Mouse (Mus musculus) limb, embryonic 13.5 days (tissue): ENCODE results near the gene Hadhb. TPM values are rescaled to one million over a fixed set of nuclear protein-coding genes. Genes with fewer than 3 reads are reported as not detected.
"Not testable (repeated sequence)": the region's sequence is repeated elsewhere in the genome, so short reads cannot be mapped to it uniquely, and the experiment has no call there.

Experiments
- ATAC-seq: fragments of 200-750 bp; cut with Nextera tagmentation; 2 replicates; pipeline ENCODE4 v1.8.0; 2017; ENCODE audit warnings: low read depth, moderate number of reproducible peaks, moderate TSS enrichment; ENCODE audit not compliant: low FRiP score
- H3K27ac ChIP-seq: fragments of 300-500 bp; sonication (generic); 2 replicates; pipeline ENCODE4 v1.5.1; 2015; ENCODE audit warnings: inconsistent platforms, mild to moderate bottlenecking, moderate library complexity
- H3K27me3 ChIP-seq: fragments of 300-500 bp; sonication (generic); 2 replicates; pipeline ENCODE4 v1.6.1; 2015; ENCODE audit warnings: mild to moderate bottlenecking, inconsistent platforms
- H3K36me3 ChIP-seq: fragments of 300-500 bp; sonication (generic); 2 replicates; pipeline ENCODE4 v1.6.1; 2015; ENCODE audit warnings: inconsistent platforms, mild to moderate bottlenecking, moderate library complexity
- H3K4me1 ChIP-seq: fragments of 300-500 bp; sonication (generic); 2 replicates; pipeline ENCODE4 v1.6.1; 2015; ENCODE audit warnings: inconsistent platforms
- H3K4me2 ChIP-seq: fragments of 300-500 bp; sonication (generic); replicated peaks from 2 replicates; pipeline ENCODE4 v1.6.1; 2015; ENCODE audit warnings: inconsistent platforms, mild to moderate bottlenecking, moderate library complexity
- H3K4me3 ChIP-seq: fragments of 300-500 bp; sonication (generic); 2 replicates; pipeline ENCODE4 v1.5.1; 2015; ENCODE audit warnings: moderate library complexity, mild to moderate bottlenecking, inconsistent platforms
- H3K9ac ChIP-seq: fragments of 300-500 bp; sonication (generic); 2 replicates; pipeline ENCODE4 v1.6.1; 2015; ENCODE audit warnings: mild to moderate bottlenecking, inconsistent platforms
- H3K9me3 ChIP-seq: fragments of 300-500 bp; sonication (generic); 2 replicates; pipeline ENCODE4 v1.6.1; 2016; ENCODE audit warnings: inconsistent platforms
- WGBS: fragments of 180-500 bp; shearing (Covaris S2); methylation state at CpG from one replicate; pipeline ENCODE4 v1.1.7; 2015; 5-methylcytosine and 5-hydroxymethylcytosine counted together
- polyA plus RNA-seq: library from polyadenylated mRNA; unstranded; fragments of >200 nt; fragmentation: Nextera tagmentation; extraction: Ambion mirVana; gene quantifications from 2 replicates; pipeline ENCODE4 v1.2.1, GENCODE M21; 2015

The Hadhb gene
- polyA plus RNA-seq, 1 experiment from 2014 or later = 134 TPM

GRCm38 (mm10) chr5:30201521-30201920 is 46.5 kb downstream of the Hadhb start:
- ATAC-seq = no peak
- H3K36me3 ChIP-seq = no peaks in the 10 kb centered on the region
- 57% methylated on average over 5 of the region's 5 CpGs for WGBS

DNA sequence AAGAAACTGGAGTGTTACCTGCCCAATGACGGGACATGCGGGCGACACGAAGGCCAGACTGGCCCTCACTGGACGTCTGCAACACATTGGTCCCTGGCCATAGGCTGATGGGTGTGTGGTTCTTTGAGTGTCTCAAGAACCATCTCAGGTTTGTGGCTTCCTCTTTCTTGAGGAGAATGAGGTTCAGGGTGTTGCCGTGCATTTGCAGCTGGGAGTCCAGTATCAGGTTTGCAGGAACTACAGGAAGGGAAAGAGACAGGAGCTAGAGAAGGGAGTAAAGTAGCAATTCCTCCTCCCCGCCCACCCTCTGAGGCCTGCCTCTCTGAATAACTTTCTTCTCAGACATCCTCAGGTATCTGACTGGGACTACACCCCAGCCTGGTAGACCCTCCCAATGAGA is 47.2 kb downstream of the Hadhb start:
- Histone ChIP-seq H3K9me3 (no peaks in the 10 kb centered on the region), H3K4me2 (no peak overlapping the region), H3K36me3 (no peaks in the 10 kb centered on the region), H3K27me3 (no peaks in the 10 kb centered on the region), H3K27ac (no peak overlapping the region), H3K4me3 (no peak overlapping the region), H3K9ac (no peak overlapping the region), H3K4me1 (peaks cover 4% of the 10 kb centered on the region; the same call in 1 of the 2 replicates)
- 86% methylated on average over 7 of the region's 7 CpGs for WGBS
- ATAC-seq = no peak

More at GRCm38 (mm10) chr5:30201521-30201920, 46.5 kb downstream of the Hadhb start:
- no peak overlapping the region for H3K27ac ChIP-seq
- H3K9ac ChIP-seq = no peak overlapping the region
- H3K27me3 ChIP-seq = no peaks in the 10 kb centered on the region
- no peak overlapping the region for H3K4me3 ChIP-seq
- H3K9me3 ChIP-seq = no peaks in the 10 kb centered on the region
- no peak overlapping the region for H3K4me2 ChIP-seq
- H3K4me1 ChIP-seq = peaks cover 4% of the 10 kb centered on the region; the same call in 1 of the 2 replicates

DNA sequence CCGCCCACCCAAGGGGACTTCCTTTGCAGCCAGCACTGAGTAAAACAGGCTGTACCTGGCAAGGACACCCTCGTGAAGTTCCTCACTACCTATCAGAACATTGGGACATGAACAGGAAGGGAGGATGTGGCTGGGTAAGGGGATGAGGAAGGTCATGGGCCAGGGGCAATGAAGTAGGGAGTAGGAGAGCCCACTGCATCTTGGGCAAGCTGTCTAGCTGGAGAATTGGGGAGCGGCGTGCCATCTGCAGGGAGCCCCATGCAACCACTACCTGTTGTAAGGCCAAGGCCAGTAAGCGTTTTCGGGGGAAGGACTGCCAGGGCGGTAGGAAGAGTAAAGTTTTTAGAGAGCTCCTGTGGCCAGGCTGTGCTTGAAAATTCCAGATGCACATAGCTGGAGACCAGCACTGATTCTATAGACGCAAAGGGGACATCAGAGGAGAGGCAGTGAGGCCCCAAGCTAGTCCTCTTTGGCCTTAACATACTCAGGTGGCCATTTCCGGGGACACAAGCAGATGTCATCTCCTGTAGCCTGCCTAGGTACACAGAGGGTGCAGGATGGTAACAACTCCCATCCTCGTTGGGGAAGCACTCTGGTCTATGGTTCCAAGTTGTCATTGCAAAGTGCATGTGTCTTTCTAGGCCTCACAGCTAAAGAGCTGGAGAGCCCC is 48.3 kb downstream of the Hadhb start:
- H3K27ac ChIP-seq = no peak overlapping the region
- H3K4me2 ChIP-seq = no peak overlapping the region
- no peaks in the 10 kb centered on the region for H3K9me3 ChIP-seq
- no peaks in the 10 kb centered on the region for H3K27me3 ChIP-seq
- ATAC-seq = no peak
- no peak overlapping the region for H3K9ac ChIP-seq
- WGBS = 80% methylated on average over 10 of the region's 10 CpGs
- peaks cover 4% of the 10 kb centered on the region; the same call in 1 of the 2 replicates for H3K4me1 ChIP-seq
- no peak overlapping the region for H3K4me3 ChIP-seq
- H3K36me3 ChIP-seq = no peaks in the 10 kb centered on the region

DNA sequence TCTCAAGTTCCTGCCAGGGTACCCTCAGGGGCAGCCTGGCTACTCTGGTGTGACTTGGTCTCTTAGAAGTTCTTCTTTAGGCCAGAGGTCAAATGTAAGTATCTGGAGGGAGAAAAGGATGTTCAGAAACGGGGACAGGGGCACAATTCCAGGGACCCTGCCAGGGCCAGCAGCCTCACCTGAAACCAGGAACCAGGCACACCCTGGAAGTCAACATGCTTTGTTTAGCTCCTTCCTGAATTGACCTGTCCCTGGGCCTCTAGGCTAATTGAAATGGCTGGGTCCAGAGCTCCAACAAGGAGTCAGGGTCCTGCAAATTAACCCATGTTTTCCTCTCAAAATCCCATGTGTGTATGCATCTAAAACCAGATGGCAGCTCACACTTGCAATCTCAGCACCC is 49.4 kb downstream of the Hadhb start:
- peaks cover 4% of the 10 kb centered on the region; the same call in 1 of the 2 replicates for H3K4me1 ChIP-seq
- H3K9ac ChIP-seq = no peak overlapping the region
- no peaks in the 10 kb centered on the region for H3K36me3 ChIP-seq
- H3K9me3 ChIP-seq = no peaks in the 10 kb centered on the region
- no peak overlapping the region for H3K27ac ChIP-seq
- ATAC-seq = no peak
- H3K4me3 ChIP-seq = no peak overlapping the region
- no peaks in the 10 kb centered on the region for H3K27me3 ChIP-seq
- no peak overlapping the region for H3K4me2 ChIP-seq
- WGBS = 50% methylated on average over 1 of the region's 1 CpGs

DNA sequence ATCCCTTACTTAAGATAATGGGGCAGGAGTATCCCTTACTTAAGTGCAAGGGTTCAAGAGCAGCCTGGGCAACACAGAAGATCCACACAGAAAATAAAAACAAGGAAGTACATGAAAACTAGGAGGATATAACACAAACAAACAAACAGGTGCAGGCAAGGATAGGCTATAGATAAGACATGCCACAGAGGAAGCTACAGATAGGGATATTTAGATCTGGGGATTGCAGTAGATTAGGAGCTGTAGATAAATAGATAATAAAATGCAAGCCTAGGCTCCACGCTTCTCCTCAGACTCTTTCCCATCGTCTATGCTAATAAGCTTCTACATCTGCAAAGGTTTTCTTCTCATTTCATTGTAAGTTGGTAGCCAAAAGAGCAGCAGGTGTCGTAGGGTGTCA is 50.0 kb downstream of the Hadhb start:
- H3K27me3 ChIP-seq = no peaks in the 10 kb centered on the region
- no peaks in the 10 kb centered on the region for H3K36me3 ChIP-seq
- peaks cover 4% of the 10 kb centered on the region; the same call in 1 of the 2 replicates for H3K4me1 ChIP-seq
- no peak overlapping the region for H3K9ac ChIP-seq
- H3K27ac ChIP-seq = no peak overlapping the region
- H3K9me3 ChIP-seq = no peaks in the 10 kb centered on the region
- no peak for ATAC-seq
- H3K4me2 ChIP-seq = no peak overlapping the region
- H3K4me3 ChIP-seq = no peak overlapping the region
- 65% methylated on average over 3 of the region's 3 CpGs for WGBS

- peaks cover 4% of the 10 kb centered on the region; the same call in 1 of the 2 replicates for H3K4me1 ChIP-seq
- 17% methylated on average over 5 of the region's 5 CpGs for WGBS
- no peaks in the 10 kb centered on the region for H3K9me3 ChIP-seq
- no peak within 1 kb of the TSS for H3K27ac ChIP-seq
- no peaks in the 10 kb centered on the region for H3K27me3 ChIP-seq
- H3K4me2 ChIP-seq = no peak within 1 kb of the TSS
- H3K9ac ChIP-seq = no peak within 1 kb of the TSS
- ATAC-seq = no peak; the same call in 1 of the 2 replicates
- H3K36me3 ChIP-seq = no peaks in the 10 kb centered on the region
- H3K4me3 ChIP-seq = no peak within 1 kb of the TSS
These were observed 50.4 kb downstream of the Hadhb start, which contains the start of gene Adgrf3 for GRCm38 (mm10) chr5:30205493-30205892. Adgrf3 (minus strand) TSS chr5:30205722.

GRCm38 (mm10) chr5:30207276-30207675 is 52.2 kb downstream of the Hadhb start:
- H3K4me3 ChIP-seq = no peak overlapping the region
- ATAC-seq = no peak
- no peak overlapping the region for H3K4me2 ChIP-seq
- no peak overlapping the region for H3K27ac ChIP-seq
- H3K9me3 ChIP-seq = no peaks in the 10 kb centered on the region
- no peaks in the 10 kb centered on the region for H3K27me3 ChIP-seq
- peaks cover 4% of the 10 kb centered on the region; the same call in 1 of the 2 replicates for H3K4me1 ChIP-seq
- no peak overlapping the region for H3K9ac ChIP-seq
- no peaks in the 10 kb centered on the region for H3K36me3 ChIP-seq
- 67% methylated on average over 6 of the region's 6 CpGs for WGBS

DNA sequence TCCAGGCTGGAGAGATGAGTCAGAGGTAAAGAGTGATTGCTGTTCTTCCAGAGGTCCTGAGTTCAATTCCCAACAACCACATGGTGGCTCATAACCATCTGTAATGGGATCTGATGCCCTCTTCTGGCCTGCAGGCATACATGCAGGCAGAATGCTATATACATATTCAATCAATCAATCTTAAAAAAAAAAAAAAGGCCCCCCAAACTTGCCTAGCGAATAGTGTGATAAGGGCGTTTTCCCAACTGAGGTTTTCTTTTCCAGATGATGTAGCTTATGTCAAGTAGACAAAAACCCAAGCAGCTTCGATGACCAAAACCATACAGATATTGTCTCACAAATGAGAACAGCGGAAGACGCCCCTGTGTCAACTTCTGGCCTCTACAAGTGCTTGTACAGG is 55.7 kb downstream of the Hadhb start:
- H3K9ac ChIP-seq, H3K27me3 ChIP-seq, H3K9me3 ChIP-seq, H3K27ac ChIP-seq, H3K4me2 ChIP-seq, H3K4me3 ChIP-seq, H3K4me1 ChIP-seq, H3K36me3 ChIP-seq, ATAC-seq: not testable (repeated sequence)
- WGBS = 91% methylated on average over 5 of the region's 5 CpGs

GRCm38 (mm10) chr5:30214889-30215288 is 59.8 kb downstream of the Hadhb start:
- Histone ChIP-seq H3K27me3 (no peaks in the 10 kb centered on the region), H3K9me3 (no peaks in the 10 kb centered on the region), H3K27ac (no peak overlapping the region), H3K4me1 (no peaks in the 10 kb centered on the region), H3K9ac (no peak overlapping the region), H3K4me2 (no peak overlapping the region), H3K36me3 (no peaks in the 10 kb centered on the region), H3K4me3 (no peak overlapping the region)
- ATAC-seq = no peak
- 11% methylated on average over 4 of the region's 4 CpGs for WGBS

DNA sequence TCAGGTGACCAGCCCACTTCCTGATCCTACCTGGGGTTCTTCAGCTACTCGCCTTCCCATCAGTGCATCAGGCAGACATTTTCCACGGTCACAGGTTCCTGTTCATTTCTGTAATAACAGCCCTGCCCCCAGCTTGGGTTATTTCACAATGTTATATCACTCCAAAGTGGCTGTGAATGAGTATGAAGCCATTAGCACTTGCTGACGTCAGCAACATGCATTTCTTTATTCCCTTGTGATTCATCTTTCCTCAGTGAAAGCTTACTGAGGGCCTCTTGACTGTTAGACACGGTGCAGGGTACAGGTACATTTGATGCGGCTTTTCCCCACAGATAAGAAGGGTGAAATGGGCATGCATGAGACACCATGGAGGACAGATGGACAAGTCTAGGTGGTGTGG is 60.9 kb downstream of the Hadhb start:
- H3K27ac ChIP-seq = no peak overlapping the region
- no peak overlapping the region for H3K9ac ChIP-seq
- H3K4me3 ChIP-seq = no peak overlapping the region
- 75% methylated on average over 5 of the region's 5 CpGs for WGBS
- no peaks in the 10 kb centered on the region for H3K36me3 ChIP-seq
- no peaks in the 10 kb centered on the region for H3K9me3 ChIP-seq
- no peak for ATAC-seq
- no peaks in the 10 kb centered on the region for H3K4me1 ChIP-seq
- no peaks in the 10 kb centered on the region for H3K27me3 ChIP-seq
- no peak overlapping the region for H3K4me2 ChIP-seq

DNA sequence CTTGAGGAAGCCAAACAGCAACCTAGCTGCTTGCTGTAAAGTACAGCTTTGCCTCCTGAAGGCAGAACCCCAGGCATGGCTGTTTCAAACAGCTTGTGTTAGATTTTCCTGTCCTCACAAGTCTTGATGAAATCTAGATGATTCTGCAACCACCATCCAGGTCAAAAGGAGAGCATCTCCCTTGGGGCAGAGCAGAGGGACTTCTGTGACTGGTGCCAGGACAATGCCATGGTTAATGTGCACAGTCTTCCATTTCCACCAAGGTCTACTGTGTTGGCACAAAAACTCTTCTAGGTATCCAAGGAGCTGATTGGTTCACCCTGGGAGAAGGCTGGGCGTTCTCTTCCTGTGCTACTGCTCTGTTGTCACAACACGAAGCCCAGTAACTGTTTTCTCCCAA is 64.7 kb downstream of the Hadhb start:
- ATAC-seq = no peak
- H3K27me3 ChIP-seq = no peaks in the 10 kb centered on the region

DNA sequence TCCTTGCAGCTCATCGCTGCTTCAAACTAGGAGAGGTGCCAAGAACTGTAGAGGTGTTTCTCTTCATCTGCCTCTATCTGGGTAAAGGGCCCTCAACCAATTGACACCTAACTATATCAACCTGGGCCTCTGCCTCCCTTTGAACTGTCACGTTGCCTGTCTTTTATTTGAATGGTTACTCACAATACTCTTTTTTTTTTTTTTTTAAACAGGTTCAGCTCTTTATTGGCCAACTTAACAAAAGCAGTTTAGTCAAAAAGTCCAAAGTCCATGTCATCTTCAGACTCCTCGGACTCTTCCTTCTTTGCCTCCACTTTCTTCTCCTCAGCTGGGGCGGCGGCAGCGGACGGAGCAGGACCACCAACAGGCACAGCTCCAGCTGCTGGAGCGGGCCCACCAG is 65.6 kb downstream of the Hadhb start:
- H3K36me3 ChIP-seq = peaks cover 6% of the 10 kb centered on the region
- WGBS = 88% methylated on average over 8 of the region's 8 CpGs
- H3K4me3 ChIP-seq = no peak overlapping the region
- H3K4me1 ChIP-seq = no peaks in the 10 kb centered on the region
- H3K9me3 ChIP-seq = no peaks in the 10 kb centered on the region
- H3K9ac ChIP-seq = no peak overlapping the region
- no peak overlapping the region for H3K27ac ChIP-seq
- ATAC-seq = no peak
- no peaks in the 10 kb centered on the region for H3K27me3 ChIP-seq
- no peak overlapping the region for H3K4me2 ChIP-seq

More for the DNA sequence above, 64.7 kb downstream of the Hadhb start:
- peaks cover 6% of the 10 kb centered on the region for H3K36me3 ChIP-seq
- H3K9me3 ChIP-seq = no peaks in the 10 kb centered on the region
- H3K4me2 ChIP-seq = no peak overlapping the region
- no peaks in the 10 kb centered on the region for H3K4me1 ChIP-seq
- no peak overlapping the region for H3K27ac ChIP-seq
- H3K9ac ChIP-seq = no peak overlapping the region
- no peak overlapping the region for H3K4me3 ChIP-seq
- WGBS = 89% methylated on average over 2 of the region's 2 CpGs

- no peak for ATAC-seq
- H3K9me3 ChIP-seq = no peaks in the 10 kb centered on the region
- WGBS = 93% methylated on average over 8 of the region's 8 CpGs
These were observed 67.6 kb downstream of the Hadhb start for GRCm38 (mm10) chr5:30222681-30223080.

More at GRCm38 (mm10) chr5:30222681-30223080, 67.6 kb downstream of the Hadhb start:
- H3K27ac ChIP-seq = no peak overlapping the region
- H3K36me3 ChIP-seq = peaks cover 6% of the 10 kb centered on the region
- no peaks in the 10 kb centered on the region for H3K4me1 ChIP-seq
- H3K27me3 ChIP-seq = no peaks in the 10 kb centered on the region
- H3K4me3 ChIP-seq = no peak overlapping the region
- no peak overlapping the region for H3K4me2 ChIP-seq
- no peak overlapping the region for H3K9ac ChIP-seq
